Mouse (Mus musculus) MN1 (cell line): Measurements from ENCODE around the gene Kif11.
A peak's percentile ranks its signal among the peaks of the same experiment; 100 is the strongest.

Experiments
- DNase-seq: peaks from one replicate; pipeline ENCODE4 v3.0.0-alpha.2; 2016; ENCODE audit warnings: low spot score

Kif11 gene

DNA sequence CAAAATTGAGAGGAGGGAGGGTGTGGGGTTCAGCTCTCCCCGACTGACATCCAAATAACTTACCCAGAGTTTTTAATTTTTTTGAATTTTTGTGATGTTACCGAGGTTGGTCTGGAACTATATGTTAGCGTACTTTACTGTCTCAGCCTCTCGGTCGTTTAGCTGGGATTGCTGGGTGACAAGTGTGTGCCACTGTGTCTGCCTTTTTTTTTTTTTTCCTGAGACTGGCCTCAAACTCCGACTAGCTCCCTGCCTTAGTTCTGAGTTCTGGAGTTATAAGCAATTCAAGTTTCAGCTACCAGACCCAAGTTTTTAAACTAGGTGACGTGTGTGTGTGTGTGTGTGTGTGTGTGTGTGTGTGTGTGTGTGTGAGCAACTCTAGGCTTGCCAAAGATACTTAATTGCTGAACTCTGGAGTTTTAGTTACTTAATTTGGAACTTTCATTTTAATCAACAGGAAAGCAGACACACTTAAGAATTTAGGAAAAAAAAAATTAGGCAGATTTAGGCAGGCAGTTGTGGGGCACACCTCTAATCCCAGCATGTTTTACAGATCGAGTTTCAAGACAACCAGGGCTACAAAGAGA lies 1.3 kb downstream of the Kif11 start:
- no peak for DNase-seq

GRCm38 (mm10) chr19:37378816-37379215 lies 2.6 kb downstream of the Kif11 start:
- DNase-seq: no peak

- no peak for DNase-seq
Measured at GRCm38 (mm10) chr19:37386126-37386525, 9.9 kb downstream of the Kif11 start.

DNA sequence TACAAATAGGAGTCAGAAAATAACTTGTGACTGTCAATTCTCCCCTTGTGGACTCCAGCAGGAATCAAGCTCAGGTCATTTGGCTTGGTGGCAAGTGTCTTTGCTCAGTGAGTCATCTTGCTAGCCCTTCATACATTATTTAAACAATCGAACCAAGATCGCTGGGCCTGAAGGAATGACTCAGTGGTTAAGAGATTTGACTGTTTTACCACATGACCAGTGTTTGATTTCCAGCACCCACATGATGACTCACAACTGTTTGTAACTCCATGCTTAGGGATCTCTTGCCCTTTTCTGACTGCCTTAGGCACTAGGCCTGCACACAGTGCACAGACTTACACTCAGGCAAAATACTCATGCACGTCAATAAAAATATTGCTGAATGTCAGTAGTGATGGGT lies 15.7 kb downstream of the Kif11 start:
- DNase-seq: no peak

GRCm38 (mm10) chr19:37396279-37396678 lies 20.1 kb downstream of the Kif11 start:
- DNase-seq: no peak

DNA sequence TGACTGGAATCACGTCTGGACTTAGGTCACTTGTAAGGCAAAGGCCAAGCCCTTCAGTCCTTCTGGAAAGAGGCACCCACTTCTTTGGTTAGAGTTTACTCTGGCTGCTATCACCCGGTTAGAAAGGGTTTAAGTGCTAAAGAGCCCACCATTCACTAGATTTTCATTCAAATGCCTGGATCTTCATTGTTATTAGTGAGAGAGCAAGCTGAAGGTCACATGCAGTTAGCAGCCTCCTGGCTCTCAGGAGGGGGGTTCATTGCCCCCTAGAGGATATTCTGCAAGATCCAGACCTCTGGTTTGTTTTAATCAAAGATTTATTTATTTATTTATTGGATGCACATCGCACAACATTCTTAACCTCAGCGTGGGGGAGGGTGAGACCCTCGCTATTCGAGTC lies 24.7 kb downstream of the Kif11 start:
- no peak for DNase-seq

- DNase-seq: peak; percentile 36
Measured at GRCm38 (mm10) chr19:37418294-37418693, 42.1 kb downstream of the Kif11 start.

- DNase-seq: peak; percentile 68
Measured at GRCm38 (mm10) chr19:37419613-37420012, 43.4 kb downstream of the Kif11 start.

DNA sequence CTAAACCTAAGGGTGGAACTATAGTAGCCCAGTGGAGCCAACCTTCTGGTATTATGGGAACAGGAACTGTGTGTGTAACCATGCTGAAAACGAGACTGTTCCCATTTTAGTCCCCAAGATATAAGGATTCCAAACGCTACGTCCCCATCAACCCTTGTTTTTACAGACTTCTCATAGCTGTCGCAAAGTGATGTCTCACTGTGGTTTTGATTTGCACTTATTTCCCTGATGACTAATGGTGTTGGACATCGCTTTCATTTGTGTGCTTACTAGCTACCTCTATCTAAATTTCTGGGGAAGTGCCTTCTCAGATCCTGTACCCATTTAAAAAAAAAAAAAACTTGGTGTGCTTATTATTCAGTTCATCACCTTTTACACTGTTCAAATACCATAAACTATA lies 52.4 kb downstream of the Kif11 start:
- no peak for DNase-seq

DNA sequence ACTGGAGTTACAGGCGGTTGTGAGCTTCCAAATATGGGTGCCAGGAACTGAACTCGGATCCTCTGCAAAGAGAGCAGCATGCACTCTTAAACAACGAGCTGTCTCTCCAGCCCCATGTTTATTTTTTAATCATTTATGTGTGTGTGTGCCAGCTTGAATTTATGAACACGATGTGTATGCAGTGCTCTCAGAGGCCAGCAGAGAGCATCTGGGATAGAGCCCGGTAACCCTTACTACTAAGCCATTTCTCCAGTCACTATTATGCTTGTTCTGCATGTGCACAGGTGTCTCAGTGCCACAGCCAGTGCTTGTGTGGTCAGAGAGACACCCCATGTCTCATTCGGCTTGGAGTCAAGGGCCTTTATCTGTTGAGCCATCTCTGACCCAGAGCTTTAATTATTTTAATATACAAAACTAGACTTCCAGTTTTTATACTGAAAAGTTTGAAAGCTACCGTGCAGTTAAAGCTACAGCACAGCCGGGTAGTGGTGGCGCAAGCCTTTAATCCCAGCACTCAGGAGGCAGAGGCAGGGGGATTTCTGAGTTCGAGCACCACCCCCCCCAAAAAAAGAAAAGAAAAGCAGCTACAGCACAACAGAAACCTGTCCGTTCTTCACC lies 55.0 kb downstream of the Kif11 start:
- DNase-seq: no peak

GRCm38 (mm10) chr19:37432868-37433570 lies 56.8 kb downstream of the Kif11 start:
- no peak for DNase-seq

- DNase-seq: no peak
Measured at GRCm38 (mm10) chr19:37433895-37434262, 57.7 kb downstream of the Kif11 start.

- peak; percentile 41 for DNase-seq
Measured at GRCm38 (mm10) chr19:37434263-37434951, 58.2 kb downstream of the Kif11 start, which contains the start of gene Hhex. Gene Hhex, plus strand, starts transcription at chr19:37434810.

DNA sequence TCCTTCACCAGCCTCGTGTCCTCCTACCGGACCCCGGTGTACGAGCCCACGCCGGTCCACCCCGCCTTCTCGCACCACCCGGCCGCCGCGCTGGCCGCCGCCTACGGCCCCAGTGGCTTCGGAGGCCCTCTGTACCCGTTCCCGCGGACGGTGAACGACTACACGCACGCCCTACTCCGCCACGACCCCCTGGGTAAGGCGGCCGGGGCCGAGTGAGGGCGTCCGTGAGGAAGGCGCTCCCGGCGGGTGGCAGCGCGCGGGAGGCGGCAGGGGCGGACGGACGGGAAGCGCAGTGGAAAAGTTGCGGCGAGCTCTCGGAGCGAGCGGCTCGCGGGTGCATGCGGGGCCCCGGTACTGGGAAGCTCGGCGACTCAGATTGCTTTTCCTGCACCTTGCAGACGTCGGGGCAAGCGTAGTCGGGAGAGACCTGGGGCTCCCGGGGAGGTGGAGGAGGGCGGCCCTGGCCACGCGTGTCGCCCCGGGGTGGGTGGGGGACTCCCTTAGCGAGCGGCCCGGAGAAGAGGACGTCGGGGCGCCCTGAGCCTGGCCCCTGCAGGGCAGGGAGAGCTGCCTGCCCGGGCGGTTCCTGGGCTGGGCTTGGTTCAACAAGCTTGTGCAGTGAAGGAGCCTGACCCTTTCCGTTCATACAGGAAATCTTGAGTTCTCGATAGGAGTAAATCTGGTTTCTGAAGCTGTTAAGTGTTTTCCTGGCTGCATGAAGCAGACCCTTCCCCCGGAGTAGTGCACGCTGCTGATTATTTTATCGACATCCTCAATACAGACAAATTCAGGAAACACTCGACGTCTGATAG lies 59.0 kb downstream of the Kif11 start:
- no peak for DNase-seq

DNA sequence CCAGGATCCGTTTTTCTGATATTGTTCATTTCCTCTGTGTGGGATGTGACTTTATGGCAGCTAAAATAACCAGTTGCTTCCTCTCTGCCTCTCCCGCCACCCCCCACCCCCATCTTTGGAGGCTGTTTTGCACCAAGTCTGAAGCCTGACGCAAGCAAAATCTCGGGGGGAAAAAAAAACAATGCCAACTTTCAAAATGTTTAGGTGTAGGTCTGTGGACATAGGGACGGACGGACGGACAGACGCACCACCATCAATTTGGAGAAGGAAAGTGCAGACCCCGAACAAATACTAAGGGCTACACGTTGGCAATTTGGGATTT lies 59.6 kb downstream of the Kif11 start:
- no peak for DNase-seq

DNA sequence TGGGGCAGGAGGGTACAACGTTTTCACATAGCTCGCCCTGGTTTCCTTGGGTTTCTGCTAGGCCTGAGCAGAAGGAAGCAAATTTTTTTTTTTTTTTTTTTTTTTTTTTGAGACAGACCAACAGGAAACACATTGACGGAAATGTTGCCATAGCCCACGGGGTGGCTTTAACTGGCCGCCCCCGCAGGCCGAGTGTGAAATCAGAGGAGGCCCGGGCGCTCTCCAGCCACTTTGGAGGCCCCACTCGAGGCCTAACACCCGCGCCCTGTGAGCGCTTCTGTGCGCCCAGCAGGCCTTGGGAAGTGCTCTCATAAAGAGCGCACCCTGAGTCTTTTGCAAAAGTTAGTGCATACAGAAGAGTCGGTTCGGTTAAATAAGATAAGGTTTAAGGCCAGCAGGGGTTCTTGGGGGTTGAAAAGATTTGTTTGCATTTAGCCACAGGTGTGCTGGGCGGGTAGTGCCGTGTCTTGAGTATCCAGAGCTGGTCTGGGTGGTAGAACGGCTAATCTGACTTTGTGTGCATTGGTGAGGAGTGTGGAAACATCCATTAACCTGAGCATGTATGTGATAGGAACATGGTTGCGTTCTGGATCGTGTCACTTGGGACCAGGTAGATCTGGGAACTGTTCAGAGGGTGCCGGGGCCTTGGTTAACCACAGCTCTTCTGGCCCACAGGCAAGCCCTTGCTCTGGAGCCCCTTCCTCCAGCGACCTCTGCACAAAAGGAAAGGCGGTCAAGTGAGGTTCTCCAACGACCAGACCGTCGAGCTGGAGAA lies 60.5 kb downstream of the Kif11 start:
- no peak for DNase-seq

GRCm38 (mm10) chr19:37437289-37437606 lies 61.0 kb downstream of the Kif11 start:
- no peak for DNase-seq

- no peak for DNase-seq
Measured at GRCm38 (mm10) chr19:37440181-37440580, 64.0 kb downstream of the Kif11 start.

- no peak for DNase-seq
Measured at GRCm38 (mm10) chr19:37440708-37441475, 64.7 kb downstream of the Kif11 start.

DNA sequence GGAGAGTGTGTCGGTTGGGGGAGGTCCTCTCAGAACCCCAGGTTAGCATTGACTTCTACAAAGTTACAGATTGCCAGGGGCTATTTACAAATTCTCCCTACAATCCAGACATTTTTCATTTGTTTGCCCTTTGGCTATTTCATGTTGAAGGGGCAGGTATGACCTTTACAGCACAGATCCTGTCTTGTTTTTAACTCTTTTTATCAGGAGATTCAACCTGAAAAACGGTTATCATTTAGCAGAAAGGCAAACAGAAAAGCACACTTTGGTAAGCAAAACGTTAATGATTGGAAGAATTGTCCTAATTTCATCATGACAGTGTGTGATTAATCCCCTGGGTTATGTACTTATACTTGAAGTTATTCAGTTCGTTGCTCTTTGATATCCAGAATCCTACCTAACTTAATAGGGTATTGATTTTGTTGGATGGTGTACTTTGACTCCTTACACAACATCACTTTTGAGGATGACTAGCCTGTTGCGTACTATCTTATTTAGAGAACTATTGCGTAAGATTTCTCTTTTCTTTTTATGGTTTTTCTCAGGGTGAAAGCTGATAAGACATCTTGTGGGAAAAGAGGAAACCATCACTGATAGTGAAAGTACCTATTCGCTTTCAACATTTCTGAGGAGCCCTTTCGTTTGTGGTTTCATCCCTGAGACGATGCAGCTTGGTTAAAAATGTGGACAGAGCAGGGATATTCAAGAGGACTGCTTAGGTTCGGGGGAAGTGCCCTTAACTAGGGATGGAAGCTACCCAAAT lies 66.5 kb downstream of the Kif11 start:
- no peak for DNase-seq
